Mouse (Mus musculus) thymus, postnatal 36 days (tissue): Measurements from ENCODE around the gene Alpl.
A peak's percentile ranks its signal among the peaks of the same experiment; 100 is the strongest.

Experiments used
- DNase-seq, 2 experiments: peaks; one replicate each; pipeline ENCODE4 v3.0.0; 2022; ENCODE audit warnings: mixed read lengths in 2 of 2

Gene Alpl

GRCm38 (mm10) chr4:137795611-137796557, at the start of gene Alpl:
Alpl (minus strand) TSS chr4:137796384.
- peak; percentile 62 to 65 for DNase-seq

GRCm38 (mm10) chr4:137844656-137845055, 48.5 kb upstream of the Alpl start:
- peak; percentile 64 to 69 for DNase-seq

GRCm38 (mm10) chr4:137839452-137839851, 43.3 kb upstream of the Alpl start:
- no peak for DNase-seq

GRCm38 (mm10) chr4:137838791-137839190, 42.6 kb upstream of the Alpl start:
- DNase-seq: no peak

GRCm38 (mm10) chr4:137837792-137838191, 41.6 kb upstream of the Alpl start:
- no peak for DNase-seq

- no peak for DNase-seq
Measured at GRCm38 (mm10) chr4:137836741-137837140, 40.6 kb upstream of the Alpl start.

- DNase-seq: peak; percentile 61 to 67
Measured at GRCm38 (mm10) chr4:137835624-137836337, 39.6 kb upstream of the Alpl start.

- no peak for DNase-seq
Measured at GRCm38 (mm10) chr4:137831598-137831997, 35.4 kb upstream of the Alpl start.

- DNase-seq: no peak
Measured at GRCm38 (mm10) chr4:137830380-137830779, 34.2 kb upstream of the Alpl start.

GRCm38 (mm10) chr4:137824881-137825280, 28.7 kb upstream of the Alpl start:
- no peak for DNase-seq

GRCm38 (mm10) chr4:137823542-137823941, 27.4 kb upstream of the Alpl start:
- DNase-seq: no peak

- no peak for DNase-seq
Measured at GRCm38 (mm10) chr4:137822537-137822936, 26.4 kb upstream of the Alpl start.

- DNase-seq: no peak
Measured at GRCm38 (mm10) chr4:137820721-137821120, 24.5 kb upstream of the Alpl start.

GRCm38 (mm10) chr4:137819487-137819886, 23.3 kb upstream of the Alpl start:
- no peak for DNase-seq

- no peak for DNase-seq
Measured at GRCm38 (mm10) chr4:137818341-137818740, 22.2 kb upstream of the Alpl start.

GRCm38 (mm10) chr4:137816216-137816615, 20.0 kb upstream of the Alpl start:
- no peak for DNase-seq

GRCm38 (mm10) chr4:137815473-137815872, 19.3 kb upstream of the Alpl start:
- no peak for DNase-seq

- DNase-seq: no peak
Measured at GRCm38 (mm10) chr4:137814140-137814539, 18.0 kb upstream of the Alpl start.

- no peak for DNase-seq
Measured at GRCm38 (mm10) chr4:137812946-137813708, 16.9 kb upstream of the Alpl start.

- no peak for DNase-seq
Measured at GRCm38 (mm10) chr4:137809999-137810398, 13.8 kb upstream of the Alpl start.

- no peak for DNase-seq
Measured at GRCm38 (mm10) chr4:137807301-137807851, 11.2 kb upstream of the Alpl start.

GRCm38 (mm10) chr4:137801196-137801595, 5.0 kb upstream of the Alpl start:
- DNase-seq: no peak

- DNase-seq: no peak
Measured at GRCm38 (mm10) chr4:137800324-137800723, 4.1 kb upstream of the Alpl start.
